Mouse (Mus musculus): ENCODE measurements around the gene Ints12.

GRCm38 (mm10) chr3:133103768-133104167, 12.1 kb downstream of the Ints12 start:
- TF ChIP-seq POLR2A (IDR thresholded peaks at IDR 0.05; ENCODE audit: insufficient read depth, low read length) (no peak), CTCF (IDR thresholded peaks at IDR 0.05; ENCODE audit: low read depth, low read length) (no peak), EP300 (IDR thresholded peaks at IDR 0.05; ENCODE audit: insufficient read depth, low read depth, low read length) (no peak)
